Mouse (Mus musculus) E14TG2a.4 (cell line): Measurements from ENCODE around the gene Cops2.

Experiments
- H3K27me3 ChIP-seq: 2 replicates; pipeline ENCODE4 v1.6.1; 2014; ENCODE audit warnings: low read length, control low read depth; ENCODE audit not compliant: insufficient read depth
- H3K36me3 ChIP-seq: 2 replicates; pipeline ENCODE4 v1.6.1; 2014; ENCODE audit warnings: low read length, control low read depth; ENCODE audit not compliant: insufficient read depth
- H3K4me1 ChIP-seq: replicated peaks from 2 replicates; pipeline ENCODE4 v1.6.1; 2014; ENCODE audit warnings: low read depth, low read length, control low read depth
- H3K4me3 ChIP-seq: replicated peaks from 2 replicates; pipeline ENCODE4 v1.5.1; 2014; ENCODE audit warnings: mild to moderate bottlenecking, low read length
- H3K9me3 ChIP-seq: 2 replicates; pipeline ENCODE4 v1.6.1; 2014; ENCODE audit warnings: low read length, control low read depth
- CTCF ChIP-seq: conservative IDR thresholded peaks from 2 replicates; pipeline ENCODE4 v1.5.1; 2014; ENCODE audit warnings: low read length
- NANOG ChIP-seq: IDR thresholded peaks from 2 replicates; pipeline ENCODE4 v1.6.1; 2014; ENCODE audit warnings: borderline replicate concordance, low read length, mixed read lengths
- POU5F1 ChIP-seq: IDR thresholded peaks from 2 replicates; pipeline ENCODE4 v1.6.1; 2014; ENCODE audit warnings: low read length, borderline replicate concordance

Gene Cops2

GRCm38 (mm10) chr2:125809551-125809950 is 49.4 kb downstream of the Cops2 start:
- no peaks in the 10 kb centered on the region for H3K36me3 ChIP-seq
- H3K9me3 ChIP-seq, result peaks cover 18% of the 10 kb centered on the region
- H3K4me1 ChIP-seq, result no peaks in the 10 kb centered on the region
- H3K27me3 ChIP-seq, result 0 out of 2 replicates have a peak, but pooled peaks cover 4% of the 10 kb centered on the region
- TF ChIP-seq NANOG (no peak), CTCF (no peak), POU5F1 (no peak)
- H3K4me3 ChIP-seq, result no peak overlapping the region

- Histone ChIP-seq H3K9me3 (peaks cover 18% of the 10 kb centered on the region), H3K4me3 (no peak overlapping the region), H3K4me1 (peaks cover 8% of the 10 kb centered on the region), H3K36me3 (no peaks in the 10 kb centered on the region), H3K27me3 (peaks cover 4% of the 10 kb centered on the region; the same call in 1 of the 2 replicates)
- TF ChIP-seq NANOG (no peak), CTCF (no peak)
Observed at GRCm38 (mm10) chr2:125805826-125806225, 53.1 kb downstream of the Cops2 start.

GRCm38 (mm10) chr2:125801947-125802346 is 57.0 kb downstream of the Cops2 start:
- H3K9me3 ChIP-seq, result peaks cover 12% of the 10 kb centered on the region
- no peak for TF ChIP-seq POU5F1
- no peak for TF ChIP-seq NANOG
- no peak for TF ChIP-seq CTCF
- H3K4me1 ChIP-seq, result peaks cover 12% of the 10 kb centered on the region
- H3K27me3 ChIP-seq, result peaks cover 4% of the 10 kb centered on the region; the same call in 1 of the 2 replicates
- H3K4me3 ChIP-seq, result no peak overlapping the region
- H3K36me3 ChIP-seq, result no peaks in the 10 kb centered on the region

- Histone ChIP-seq H3K9me3 (peaks cover 3% of the 10 kb centered on the region), H3K27me3 (peaks cover 4% of the 10 kb centered on the region; the same call in 1 of the 2 replicates), H3K4me1 (peaks cover 12% of the 10 kb centered on the region), H3K4me3 (no peak overlapping the region), H3K36me3 (no peaks in the 10 kb centered on the region)
- TF ChIP-seq CTCF (no peak), NANOG (no peak), POU5F1 (no peak)
Observed at GRCm38 (mm10) chr2:125801038-125801437, 57.9 kb downstream of the Cops2 start.

GRCm38 (mm10) chr2:125800428-125800827 is 58.5 kb downstream of the Cops2 start:
- no peak for TF ChIP-seq NANOG
- TF ChIP-seq CTCF, result no peak
- TF ChIP-seq POU5F1, result no peak
- peaks cover 12% of the 10 kb centered on the region for H3K4me1 ChIP-seq
- no peaks in the 10 kb centered on the region for H3K36me3 ChIP-seq
- peaks cover 4% of the 10 kb centered on the region; the same call in 1 of the 2 replicates for H3K27me3 ChIP-seq
- H3K9me3 ChIP-seq, result no peaks in the 10 kb centered on the region
- H3K4me3 ChIP-seq, result no peak overlapping the region

- H3K9me3 ChIP-seq, result no peaks in the 10 kb centered on the region
- TF ChIP-seq POU5F1 (no peak), CTCF (no peak), NANOG (no peak)
- no peak overlapping the region for H3K4me3 ChIP-seq
- H3K4me1 ChIP-seq, result 0 out of 2 replicates have a peak, but pooled peaks cover 4% of the 10 kb centered on the region
- peaks cover 8% of the 10 kb centered on the region; the same call in 1 of the 2 replicates for H3K27me3 ChIP-seq
- no peaks in the 10 kb centered on the region for H3K36me3 ChIP-seq
Observed at GRCm38 (mm10) chr2:125797872-125798271, 61.1 kb downstream of the Cops2 start.

- Histone ChIP-seq H3K4me1 (0 out of 2 replicates have a peak, but pooled peaks cover 4% of the 10 kb centered on the region), H3K36me3 (no peaks in the 10 kb centered on the region), H3K4me3 (no peak overlapping the region), H3K9me3 (no peaks in the 10 kb centered on the region), H3K27me3 (peaks cover 21% of the 10 kb centered on the region)
- TF ChIP-seq NANOG (no peak), POU5F1 (no peak), CTCF (no peak)
Observed at GRCm38 (mm10) chr2:125795118-125795517, 63.8 kb downstream of the Cops2 start.

GRCm38 (mm10) chr2:125794166-125794565 is 64.8 kb downstream of the Cops2 start:
- Histone ChIP-seq H3K36me3 (no peaks in the 10 kb centered on the region), H3K4me1 (no peaks in the 10 kb centered on the region), H3K9me3 (no peaks in the 10 kb centered on the region), H3K4me3 (no peak overlapping the region), H3K27me3 (peaks cover 21% of the 10 kb centered on the region)
- TF ChIP-seq CTCF (no peak), NANOG (no peak), POU5F1 (no peak)

GRCm38 (mm10) chr2:125792879-125793261 is 66.1 kb downstream of the Cops2 start:
- TF ChIP-seq CTCF (no peak), POU5F1 (no peak), NANOG (no peak)
- H3K36me3 ChIP-seq, result no peaks in the 10 kb centered on the region
- H3K9me3 ChIP-seq, result no peaks in the 10 kb centered on the region
- no peak overlapping the region for H3K4me3 ChIP-seq
- peaks cover 21% of the 10 kb centered on the region for H3K27me3 ChIP-seq
- H3K4me1 ChIP-seq, result no peaks in the 10 kb centered on the region
